Mouse (Mus musculus) layer of hippocampus, adult 2 months (tissue): ENCODE measurements around the gene Atp2c2. TPM values are rescaled to one million over a fixed set of nuclear protein-coding genes. Genes with fewer than 3 reads are reported as not detected.
A peak's percentile ranks its signal among the peaks of the same experiment; 100 is the strongest.

Source experiments
- DNase-seq, 2 experiments: peaks; one replicate each; pipeline ENCODE4 v3.0.0; 2022; ENCODE audit warnings: low spot score in 2 of 2
- H3K27ac ChIP-seq: fragments of 200-600 bp; 2 replicates; pipeline ENCODE4 v1.8.1; 2022
- H3K4me3 ChIP-seq: fragments of 200-600 bp; 2 replicates; pipeline ENCODE4 v1.8.1; 2022; ENCODE audit warnings: mild to moderate bottlenecking
- CTCF ChIP-seq: fragments of 200-600 bp; conservative IDR thresholded peaks from 2 replicates; pipeline ENCODE4 v1.8.1; 2022; ENCODE audit warnings: antibody characterized with exemption, mild to moderate bottlenecking, moderate library complexity
- long read RNA-seq, 2 experiments: library from polyadenylated mRNA; stranded (forward); transcript quantifications; one replicate each; pipeline ENCODE4 v2.0.0; 2021; ENCODE audit warnings: borderline mapping rate in 2 of 2
- total RNA-seq, 2 experiments: library from RNA; stranded (reverse); gene quantifications; 2 replicates each; pipeline ENCODE4 v1.2.3; 2021

The Atp2c2 gene
- total RNA-seq = 1 to 10 TPM; 1.7 to 1.9 TPM
- long read RNA-seq, experiment 1, partial matches to known transcripts = 2 of 5 reads
- long read RNA-seq, experiment 1, other reads (novel, unspliced or antisense) = 3 of 5 reads
- long read RNA-seq, experiment 2, partial matches to known transcripts = 3 of 7 reads
- long read RNA-seq, experiment 2, other reads (novel, unspliced or antisense) = 4 of 7 reads

GRCm38 (mm10) chr8:119699549-119700134 is at the start of gene Atp2c2:
Gene Atp2c2 (plus strand): TSS chr8:119700009.
- H3K4me3 ChIP-seq = no peak within 1 kb of the TSS
- no peak for TF ChIP-seq CTCF
- no peak for DNase-seq
- H3K27ac ChIP-seq = no peak within 1 kb of the TSS

DNA sequence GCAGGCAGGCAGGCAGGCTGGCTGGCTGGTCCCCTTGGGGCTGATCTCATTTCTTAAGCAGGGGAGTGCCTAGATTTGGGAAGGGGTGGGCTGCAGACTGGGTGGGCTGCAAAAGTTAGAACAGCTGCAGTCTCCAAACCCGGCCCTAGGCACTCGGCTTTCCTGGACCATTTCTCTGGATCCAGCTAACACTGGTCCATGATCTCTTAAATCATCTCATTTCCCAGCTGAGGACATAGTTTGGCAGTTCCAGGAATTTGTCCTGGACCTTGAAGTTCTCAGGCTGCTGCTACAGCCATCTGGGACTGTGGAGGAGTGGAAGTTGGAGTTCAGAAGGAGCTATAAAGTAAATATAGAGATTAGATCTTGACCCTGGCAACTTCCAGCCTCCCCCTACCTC is 48.5 kb upstream of the Atp2c2 start:
- H3K4me3 ChIP-seq = no peak overlapping the region
- H3K27ac ChIP-seq = no peak overlapping the region
- no peak for TF ChIP-seq CTCF
- no peak for DNase-seq

GRCm38 (mm10) chr8:119656709-119657464 is 42.9 kb upstream of the Atp2c2 start:
- TF ChIP-seq CTCF = peak; percentile 59
- no peak overlapping the region for H3K4me3 ChIP-seq
- H3K27ac ChIP-seq = no peak overlapping the region
- DNase-seq = no peak

DNA sequence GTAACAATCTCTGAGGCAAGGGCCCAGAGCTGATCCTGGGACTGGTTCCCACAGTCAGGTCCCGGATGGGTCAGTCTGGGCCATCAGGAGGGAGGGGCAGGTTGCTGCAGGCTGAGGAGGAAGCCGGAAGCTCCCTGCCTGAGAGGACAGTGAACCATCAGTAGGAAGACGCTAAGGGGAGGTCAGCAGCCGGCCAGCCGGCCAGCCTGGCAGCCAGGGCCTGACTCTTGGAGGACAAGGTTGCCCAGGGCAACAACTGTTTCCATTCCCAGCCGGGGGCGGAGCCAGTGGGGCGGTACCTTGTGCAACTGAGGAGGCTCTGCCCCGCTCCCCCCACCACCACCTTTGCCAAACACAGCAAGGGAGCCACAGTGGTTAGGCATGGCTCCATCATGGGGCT is 38.7 kb upstream of the Atp2c2 start:
- peak overlapping the region; percentile 65 for H3K27ac ChIP-seq
- no peak overlapping the region for H3K4me3 ChIP-seq
- peak in 1 of 2 experiments; percentile 10 for DNase-seq
- no peak for TF ChIP-seq CTCF

GRCm38 (mm10) chr8:119661892-119662291 is 37.9 kb upstream of the Atp2c2 start:
- no peak for TF ChIP-seq CTCF
- no peak for DNase-seq
- Histone ChIP-seq H3K27ac (peak overlapping the region; percentile 65), H3K4me3 (no peak overlapping the region)

DNA sequence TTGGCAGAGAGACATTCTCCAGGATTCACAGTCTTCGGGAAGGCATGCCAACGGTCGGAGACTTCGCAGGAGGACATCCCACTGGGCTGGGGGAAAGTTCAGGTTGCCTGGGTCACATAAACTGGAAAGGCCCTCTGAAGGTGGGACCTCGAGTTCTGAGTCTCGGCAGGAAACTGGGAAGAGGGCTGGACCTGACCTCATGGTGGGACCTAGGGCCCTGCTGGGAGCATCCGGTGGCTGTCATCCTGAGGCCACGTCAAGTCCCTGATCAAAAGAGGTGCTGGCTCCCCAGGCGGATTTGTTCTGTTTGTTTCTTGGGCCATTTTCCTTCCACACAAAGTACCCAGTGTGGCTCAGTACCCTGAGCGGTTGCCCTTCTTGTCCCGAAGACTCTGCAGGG is 36.4 kb upstream of the Atp2c2 start:
- no peak for TF ChIP-seq CTCF
- no peak for DNase-seq
- H3K4me3 ChIP-seq = no peak overlapping the region
- no peak overlapping the region for H3K27ac ChIP-seq

- Histone ChIP-seq H3K4me3 (no peak overlapping the region), H3K27ac (peak overlapping the region; percentile 59; the same call in 1 of the 2 replicates)
- TF ChIP-seq CTCF = no peak
- DNase-seq = no peak
These were observed 34.5 kb upstream of the Atp2c2 start for GRCm38 (mm10) chr8:119665270-119665669.

DNA sequence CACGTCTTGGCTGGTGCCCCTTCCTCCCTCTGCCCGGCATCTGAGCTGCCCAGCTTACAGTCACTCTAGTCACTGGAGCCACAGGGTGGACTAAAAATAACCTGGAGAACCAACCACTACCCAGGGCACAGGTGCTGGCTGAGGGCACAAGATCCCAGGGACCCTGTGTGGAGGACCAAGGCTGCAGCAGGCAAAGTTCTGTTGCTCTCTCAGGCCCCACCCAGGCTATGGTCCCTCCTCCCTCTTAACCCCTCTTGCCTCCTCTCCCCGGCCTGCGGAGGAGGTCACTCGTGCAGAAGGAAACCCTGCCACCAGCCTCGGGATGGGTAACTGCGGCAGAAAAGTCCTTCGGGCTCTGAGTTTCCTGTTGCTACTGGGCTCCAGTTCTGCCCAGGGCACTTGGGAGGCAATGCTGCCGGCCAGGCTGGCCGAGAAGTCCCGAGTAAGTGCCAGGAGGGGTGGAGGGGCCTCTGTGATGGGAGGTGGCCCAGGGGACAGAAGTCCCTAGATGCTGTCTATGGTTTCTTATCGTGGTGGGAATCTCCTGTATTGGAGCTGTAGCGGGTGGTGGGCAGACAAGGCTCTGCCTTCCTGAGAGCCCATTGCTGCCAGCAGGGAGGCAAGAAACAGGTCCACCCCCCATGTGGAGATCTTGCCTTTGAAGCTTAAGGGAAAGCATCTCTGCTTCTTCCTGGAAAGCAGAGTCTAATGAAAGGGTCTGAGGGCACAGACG is 33.4 kb upstream of the Atp2c2 start, which contains the start of gene Wfdc1:
Gene Wfdc1, plus strand, starts transcription at position 147 of the 733 bp plus-strand sequence.
- TF ChIP-seq CTCF = no peak
- peak within 1 kb of the TSS; percentile 40 for H3K4me3 ChIP-seq
- no peak for DNase-seq
- peak within 1 kb of the TSS; percentile 59 for H3K27ac ChIP-seq

DNA sequence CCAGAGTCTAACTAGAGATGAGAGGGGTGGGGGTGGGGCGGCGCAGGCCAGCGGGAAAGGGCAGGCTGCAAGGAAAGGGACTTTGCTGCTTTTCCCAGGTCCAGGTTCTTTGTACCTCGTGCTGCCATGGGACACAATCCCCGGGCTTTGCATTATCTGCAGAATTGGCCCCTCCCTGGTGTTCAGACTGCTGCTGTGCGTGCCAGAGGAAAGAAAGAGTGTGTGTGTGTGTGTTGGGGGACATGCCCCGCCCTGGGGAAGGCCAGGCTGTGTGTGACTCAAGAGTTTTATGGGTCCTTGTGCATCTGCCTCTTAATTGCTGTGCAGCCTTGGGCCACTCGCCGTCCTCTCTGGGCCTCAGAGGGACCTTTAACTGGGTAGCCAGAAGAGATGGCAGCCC is 31.4 kb upstream of the Atp2c2 start:
- Histone ChIP-seq H3K4me3 (no peak overlapping the region), H3K27ac (no peak overlapping the region)
- no peak for TF ChIP-seq CTCF
- DNase-seq = no peak

GRCm38 (mm10) chr8:119669284-119669683 is 30.5 kb upstream of the Atp2c2 start:
- H3K27ac ChIP-seq = no peak overlapping the region
- no peak for DNase-seq
- no peak overlapping the region for H3K4me3 ChIP-seq
- TF ChIP-seq CTCF = peak; percentile 71

DNA sequence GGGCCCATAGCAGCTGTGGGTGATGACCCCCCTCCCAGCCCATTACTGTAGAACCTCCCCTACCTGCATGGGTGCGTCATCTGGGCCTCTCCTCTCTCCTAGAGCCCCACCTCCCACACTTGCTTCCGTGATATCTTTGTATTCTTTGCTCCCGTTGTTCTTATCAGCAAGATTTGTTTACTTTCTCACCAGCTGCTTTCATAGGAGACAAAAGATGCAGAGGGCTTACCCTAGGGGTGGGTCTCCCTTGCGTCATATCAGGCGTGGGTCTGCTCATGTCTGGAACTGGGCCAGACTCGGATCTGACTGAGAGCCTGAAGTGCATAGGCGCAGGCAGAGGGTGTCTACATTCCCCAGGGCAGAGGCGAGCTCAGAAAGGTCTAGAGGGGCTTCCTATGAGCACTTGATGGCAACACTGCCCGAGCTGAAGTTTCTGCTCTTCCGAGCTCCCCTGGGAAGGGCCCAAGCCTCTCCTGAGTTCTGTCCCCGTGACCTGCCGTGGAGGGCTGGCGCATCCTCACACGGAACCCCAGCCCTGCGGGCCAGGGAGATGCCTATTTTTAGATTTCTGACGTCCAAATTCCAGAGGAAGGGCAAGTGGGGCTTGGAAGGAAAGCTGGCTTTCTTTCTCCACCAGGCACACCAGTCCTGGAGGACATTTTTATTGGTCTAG is 29.3 kb upstream of the Atp2c2 start:
- H3K27ac ChIP-seq = peak overlapping the region; percentile 39; the same call in 1 of the 2 replicates
- H3K4me3 ChIP-seq = no peak overlapping the region
- no peak for DNase-seq
- TF ChIP-seq CTCF = no peak

DNA sequence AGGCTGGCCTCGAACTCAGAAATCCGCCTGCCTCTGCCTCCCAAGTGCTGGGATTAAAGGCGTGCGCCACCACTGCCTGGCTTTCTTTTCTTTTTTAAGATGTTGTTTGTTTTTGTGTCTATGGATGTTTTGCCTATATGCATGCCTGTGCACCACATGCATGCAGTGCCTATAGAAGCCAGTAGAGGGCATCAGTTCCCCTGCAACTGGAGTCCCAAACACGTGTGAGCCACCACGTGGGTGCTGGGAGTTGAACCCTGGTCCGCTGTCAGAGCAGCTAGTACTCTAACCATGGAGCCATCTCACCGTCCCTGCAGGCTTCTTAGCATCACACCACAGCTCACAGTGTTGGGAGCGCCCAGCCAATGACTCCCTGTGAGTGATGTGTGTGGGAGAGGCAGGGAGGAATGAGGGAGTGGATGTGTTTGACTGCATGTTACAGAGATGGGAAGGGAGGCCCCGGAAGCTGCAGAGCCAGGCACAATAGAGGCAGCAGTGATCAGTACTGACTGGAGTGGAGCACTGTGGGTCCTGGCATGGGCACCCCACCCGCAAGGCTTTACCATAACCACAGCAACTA is 25.7 kb upstream of the Atp2c2 start:
- Histone ChIP-seq H3K27ac (no peak overlapping the region), H3K4me3 (no peak overlapping the region)
- peak; percentile 48 for TF ChIP-seq CTCF
- DNase-seq = no peak
